Mouse (Mus musculus): Measurements from ENCODE around the gene Glis2.

DNA sequence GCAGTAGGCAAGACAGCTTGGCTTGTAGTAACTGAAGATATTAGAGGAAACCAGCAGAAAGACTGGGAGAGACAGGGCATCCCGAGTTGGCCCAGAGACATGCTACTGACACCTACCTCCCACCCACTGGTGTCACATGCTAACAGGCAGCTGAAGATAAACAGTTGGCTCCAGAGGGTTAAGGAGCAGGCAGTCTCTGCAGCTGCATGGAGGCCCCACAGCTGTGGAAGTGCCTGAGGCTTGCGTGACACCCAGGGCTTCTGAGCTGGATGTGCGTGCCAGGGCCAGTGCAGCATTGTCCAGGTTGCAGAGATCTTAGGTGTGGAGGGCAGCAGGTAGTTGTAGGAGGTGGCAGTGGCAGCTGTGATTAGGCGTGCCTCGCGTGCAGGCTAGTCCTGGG lies 32.6 kb downstream of the Glis2 start:
- no peak for TF ChIP-seq CTCF (conservative IDR thresholded peaks at IDR 0.05; ENCODE audit: low read length)
- no peak for TF ChIP-seq POU5F1 (IDR thresholded peaks at IDR 0.05; ENCODE audit: borderline replicate concordance, low read length)
